Mouse (Mus musculus) left cerebral cortex, adult 8-10 months (tissue): ENCODE results near the gene Pink1. TPM values are rescaled to one million over a fixed set of nuclear protein-coding genes. Genes with fewer than 3 reads are reported as not detected.
"Not testable (repeated sequence)": the region's sequence is repeated elsewhere in the genome, so short reads cannot be mapped to it uniquely, and the experiment has no call there.

Experiments used
- DNase-seq, 2 experiments: peaks; one replicate each; pipeline ENCODE4 v3.0.0; 2022; ENCODE audit warnings: low spot score in 2 of 2
- total RNA-seq, 4 experiments: library from RNA; stranded (reverse); gene quantifications; 2 replicates each; pipeline ENCODE4 v1.2.4; 2022

Gene Pink1
- total RNA-seq, 4 experiments from 2014 or later: 329 to 369 (median 363) TPM

DNA sequence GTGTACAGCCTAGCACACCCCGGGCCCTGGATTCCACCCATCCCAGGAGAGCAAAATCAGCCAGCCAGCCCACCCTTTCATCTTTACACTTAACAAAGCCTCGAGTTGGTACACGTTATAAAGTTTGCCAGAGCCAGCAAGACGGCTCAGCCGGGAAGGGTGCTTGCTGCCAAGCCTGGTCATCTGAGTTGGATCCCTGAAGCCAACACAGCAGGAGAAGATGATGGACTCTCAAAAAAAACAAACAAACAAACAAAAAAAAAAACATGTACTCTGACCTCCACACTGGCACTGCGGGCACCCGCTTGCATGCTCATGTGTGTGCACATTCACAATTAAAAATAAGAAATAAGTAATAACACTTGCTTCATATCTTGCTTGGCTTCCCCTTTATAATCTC, 15.9 kb upstream of the Pink1 start:
- no peak for DNase-seq

- DNase-seq: no peak
These were observed 15.3 kb upstream of the Pink1 start for GRCm38 (mm10) chr4:138341393-138341792.

DNA sequence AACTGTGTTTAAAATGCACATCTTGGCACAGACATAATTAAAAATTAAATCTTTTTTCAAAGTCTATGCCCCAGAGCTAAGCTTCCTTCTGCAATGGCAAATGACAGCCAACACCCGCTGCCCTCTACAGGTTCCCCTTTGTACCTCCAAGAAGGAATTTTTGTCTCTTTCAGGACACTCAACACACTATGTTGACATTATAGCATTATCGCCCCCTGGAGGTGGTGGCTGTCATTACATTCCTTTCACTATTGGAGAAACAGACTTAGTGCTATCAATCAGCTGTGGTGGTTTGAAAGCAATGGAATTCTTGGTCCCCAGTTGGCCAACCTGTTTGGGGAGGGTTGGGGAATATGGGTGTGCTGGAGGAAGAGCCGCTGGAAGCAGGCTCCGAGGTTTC, 13.9 kb upstream of the Pink1 start:
- no peak for DNase-seq

DNA sequence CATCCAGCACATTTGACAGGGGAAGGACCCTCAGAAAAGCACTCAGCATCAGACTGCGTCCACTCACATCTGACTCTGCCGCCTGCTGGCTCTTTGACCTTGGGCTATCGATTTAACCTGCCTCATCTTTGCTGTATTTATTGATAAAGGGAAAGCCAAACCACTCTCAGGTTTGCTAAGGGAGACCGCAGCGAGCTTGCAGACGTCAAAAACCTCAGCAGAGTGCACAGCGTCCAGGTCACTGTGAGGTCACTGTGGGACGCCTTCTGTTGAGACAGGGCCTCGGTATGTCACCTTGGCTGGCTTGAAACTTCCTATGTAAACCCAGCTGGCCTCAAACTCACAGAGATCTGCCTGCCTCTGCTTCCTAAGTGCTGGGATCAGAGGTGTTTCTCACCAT, 11.2 kb upstream of the Pink1 start:
- no peak for DNase-seq

GRCm38 (mm10) chr4:138336876-138337275, 10.8 kb upstream of the Pink1 start:
- DNase-seq: no peak

- DNase-seq: no peak
These were observed 9.5 kb upstream of the Pink1 start for GRCm38 (mm10) chr4:138335648-138336047.

GRCm38 (mm10) chr4:138335036-138335435, 8.9 kb upstream of the Pink1 start:
- DNase-seq: no peak

GRCm38 (mm10) chr4:138333135-138333534, 7.0 kb upstream of the Pink1 start:
- no peak for DNase-seq

DNA sequence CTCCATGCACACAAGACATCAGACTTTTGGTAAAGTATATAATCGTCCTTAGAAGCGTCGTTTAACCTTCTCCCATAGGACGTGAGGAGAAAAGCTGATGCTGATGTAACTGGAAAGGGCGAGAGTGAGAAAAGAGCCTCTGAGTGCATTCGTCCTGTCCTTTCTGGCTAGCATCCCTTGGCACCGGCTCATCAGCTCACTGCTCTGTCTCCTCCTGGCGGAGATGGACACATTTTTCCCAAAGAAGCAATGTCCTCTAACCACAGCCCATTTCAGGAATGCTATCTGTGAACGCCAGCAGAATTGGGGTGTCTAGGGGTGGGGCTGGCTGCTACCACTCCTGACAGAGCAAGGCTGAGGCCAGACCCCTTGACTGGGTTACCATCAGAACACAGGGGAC, 5.5 kb upstream of the Pink1 start:
- DNase-seq: no peak

DNA sequence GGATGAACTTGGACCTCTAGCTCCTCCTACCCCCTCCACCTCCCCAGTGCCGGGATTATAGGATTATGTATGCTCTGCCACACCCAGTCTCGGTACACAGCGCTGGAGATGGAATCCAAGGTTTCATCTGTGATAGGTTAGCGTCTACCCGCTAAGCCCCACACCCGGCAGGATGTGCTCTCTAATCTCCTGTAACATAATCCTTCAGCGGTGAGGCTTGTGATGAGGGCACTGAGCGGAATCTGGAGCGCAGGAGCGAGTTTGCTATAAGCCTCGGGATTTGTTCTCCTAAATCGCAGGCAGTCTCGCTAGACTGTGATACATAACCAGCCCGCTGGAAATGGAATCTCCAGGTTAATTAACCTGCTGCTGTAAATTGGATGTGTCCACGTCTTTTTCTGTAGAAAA, 4.2 kb upstream of the Pink1 start:
- no peak for DNase-seq

GRCm38 (mm10) chr4:138327891-138328470, 1.9 kb upstream of the Pink1 start:
- DNase-seq: no peak

DNA sequence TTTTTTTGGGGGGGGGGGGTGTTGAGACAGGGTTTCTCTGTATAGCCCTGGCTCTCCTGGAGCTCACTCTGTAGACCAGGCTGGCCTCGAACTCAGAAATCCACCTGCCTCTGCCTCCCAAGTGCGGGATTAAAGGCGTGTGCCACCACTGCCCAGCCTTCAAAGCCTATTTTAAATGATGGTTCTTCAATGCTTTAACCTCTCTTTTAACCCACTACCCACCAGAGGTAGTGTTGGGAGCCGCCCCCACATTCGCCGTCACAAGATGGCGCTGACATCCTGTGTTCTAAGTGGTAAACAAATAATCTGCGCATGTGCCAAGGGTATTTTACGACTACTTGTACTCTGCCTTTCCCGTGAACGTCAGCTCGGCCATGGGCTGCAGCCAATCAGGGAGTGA, 1.0 kb upstream of the Pink1 start:
- DNase-seq: not testable (repeated sequence)

DNA sequence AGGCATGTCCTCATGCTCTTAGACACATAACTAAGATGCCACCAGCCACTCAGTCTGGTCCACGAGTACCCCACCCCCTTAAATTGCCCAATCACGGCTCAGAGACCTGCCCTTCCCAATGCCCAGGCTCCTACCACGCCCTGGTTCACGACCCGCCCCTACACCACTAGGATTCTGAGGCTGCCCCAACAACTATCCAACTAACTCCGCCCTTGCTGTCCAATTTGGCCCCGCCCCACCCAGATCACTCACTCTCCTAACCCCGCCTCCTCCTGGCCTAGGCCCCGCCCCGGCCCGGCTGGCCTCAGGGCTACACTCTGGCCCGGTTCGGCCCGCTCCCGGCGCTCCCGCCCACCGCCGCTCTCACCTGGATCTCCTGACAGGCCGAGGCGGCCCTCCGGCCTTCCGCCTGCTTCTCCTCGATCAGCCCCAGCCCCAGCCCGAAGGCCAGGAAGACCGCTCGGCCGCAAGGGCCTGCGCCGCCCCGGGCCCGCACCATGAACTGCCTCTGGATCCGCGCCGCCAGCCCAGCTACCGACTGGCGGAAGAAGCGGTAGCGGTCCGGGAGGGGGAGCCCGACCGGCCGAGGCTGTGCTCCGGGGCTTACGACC, 536 bp downstream of the Pink1 start:
- peak; percentile 82 to 91 for DNase-seq

DNA sequence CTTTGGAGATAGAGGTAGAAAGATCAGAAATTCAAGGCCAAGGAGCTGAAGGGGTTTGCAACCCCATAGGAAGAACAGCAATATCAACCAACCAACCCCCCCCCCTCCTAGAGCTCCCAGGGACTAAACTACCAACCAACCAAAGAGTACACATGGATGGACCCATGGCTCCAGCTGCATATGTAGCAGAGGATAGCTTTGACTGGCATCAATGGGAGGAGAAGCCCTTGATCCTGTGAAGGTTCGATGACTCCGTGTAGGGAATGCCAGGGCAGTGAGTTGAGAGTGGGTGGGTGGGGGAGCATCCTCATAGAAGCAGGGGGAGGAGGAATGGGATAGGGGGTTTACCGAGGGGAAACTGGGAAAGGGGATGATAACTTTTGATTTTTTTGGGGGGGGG, 1.7 kb downstream of the Pink1 start:
- no peak for DNase-seq

DNA sequence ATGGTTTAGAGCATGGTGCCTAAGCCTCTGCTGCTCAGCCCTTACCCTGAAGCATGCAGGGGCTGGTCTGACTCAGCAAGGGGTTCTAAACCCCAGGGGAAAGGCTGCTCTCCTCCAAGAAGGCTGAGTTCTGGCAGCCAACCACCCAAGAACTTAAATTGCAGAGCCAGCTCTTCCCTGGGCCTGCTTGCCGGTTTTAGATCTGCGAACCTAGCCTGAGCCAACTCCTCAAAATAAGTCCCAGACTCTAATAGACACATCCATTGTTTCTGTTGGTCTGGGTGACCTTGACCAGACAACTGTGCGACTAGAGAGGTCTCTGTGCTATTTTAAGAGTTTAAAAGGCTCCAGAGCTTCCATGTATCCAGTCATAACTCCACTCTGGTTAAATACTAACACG, 2.4 kb downstream of the Pink1 start:
- no peak for DNase-seq

- DNase-seq: no peak
These were observed 3.4 kb downstream of the Pink1 start for GRCm38 (mm10) chr4:138322692-138323091.

- DNase-seq: no peak
These were observed 4.6 kb downstream of the Pink1 start for GRCm38 (mm10) chr4:138321488-138321887.

DNA sequence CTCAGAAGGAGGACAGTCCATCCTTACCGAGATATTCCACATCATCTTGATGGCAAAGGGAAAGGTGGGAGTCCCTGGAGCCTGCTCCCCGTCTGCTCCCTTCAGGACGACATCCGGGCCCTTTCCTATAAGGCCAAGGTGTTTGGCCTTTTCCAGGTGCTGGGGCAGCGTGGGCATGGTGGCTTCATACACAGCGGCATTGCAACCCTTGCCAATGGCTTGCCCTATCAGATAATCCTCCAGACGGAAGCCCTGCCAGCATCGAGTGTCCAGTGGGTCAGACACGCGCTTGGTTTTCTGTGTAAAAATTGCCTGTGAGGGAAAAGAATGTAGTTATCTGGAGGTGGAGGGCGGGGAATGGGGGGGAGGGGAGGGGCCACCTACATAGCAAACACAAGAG, 5.4 kb downstream of the Pink1 start:
- no peak for DNase-seq

DNA sequence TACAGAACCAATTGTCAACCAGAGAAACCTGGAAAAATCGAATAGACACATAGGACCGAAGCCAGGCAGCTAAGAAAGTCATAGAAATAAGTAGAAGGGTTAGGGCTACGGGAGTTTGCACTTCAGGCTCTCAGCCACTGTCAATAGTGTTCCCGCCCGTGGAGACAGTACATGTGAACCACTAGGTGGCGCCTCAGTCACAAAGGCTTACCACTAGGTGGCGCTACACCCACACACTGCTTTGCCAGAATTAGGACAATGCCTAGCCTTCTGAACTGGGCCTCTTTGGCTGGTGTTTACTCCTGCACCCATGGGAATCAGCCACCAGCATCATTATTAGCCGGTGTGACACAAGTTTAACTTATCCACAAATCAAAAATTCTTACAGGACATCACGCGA, 6.6 kb downstream of the Pink1 start:
- DNase-seq: peak; percentile 74 to 82

GRCm38 (mm10) chr4:138318509-138319266, 7.4 kb downstream of the Pink1 start:
- DNase-seq: no peak

GRCm38 (mm10) chr4:138316369-138316768, 9.7 kb downstream of the Pink1 start:
- DNase-seq: no peak

GRCm38 (mm10) chr4:138315781-138316180, 10.3 kb downstream of the Pink1 start:
- DNase-seq: no peak

GRCm38 (mm10) chr4:138313795-138314194, 12.3 kb downstream of the Pink1 start:
- DNase-seq: no peak
